In genomic region chr6:120365051-120365450, GRCm38 (mm10) we compare ENCODE assay signal across 7 mouse cellular contexts. TPM values are rescaled to one million over a fixed set of nuclear protein-coding genes. Genes with fewer than 3 reads are reported as not detected.
DNase-seq lines count a peak whose midpoint lies in the region; ATAC-seq and TF ChIP-seq lines count a peak whose summit lies in the region.

No protein-coding gene starts in this region.

- ATAC-seq in megakaryocyte, adult 5-6 weeks (ENCODE audit: poor library complexity, severe bottlenecking): no peak
- no peak for ATAC-seq in hindbrain, embryonic 11.5 days (ENCODE audit: low FRiP score)

- peak overlapping the region; percentile 96 for H3K4me3 ChIP-seq in megakaryocyte, embryonic 14.5 days (replicated peaks)
- peak overlapping the region; percentile 70 for H3K4me3 ChIP-seq in cortical plate, adult 2 months (ENCODE audit: insufficient read depth, low read length)
- peak overlapping the region; percentile 99 for H3K4me3 ChIP-seq in hindbrain, embryonic 11.5 days (ENCODE audit: low read depth, low read length)
- H3K4me3 ChIP-seq in macrophage (ENCODE audit: inconsistent target): peak overlapping the region; percentile 95

- H3K4me2 ChIP-seq in hindbrain, embryonic 11.5 days (replicated peaks; ENCODE audit: low read depth, low read length): peak overlapping the region; percentile 81

- no peaks in the 10 kb centered on the region for H3K27me3 ChIP-seq in megakaryocyte, embryonic 14.5 days (replicated peaks)
- no peaks in the 10 kb centered on the region for H3K27me3 ChIP-seq in hindbrain, embryonic 11.5 days (ENCODE audit: control insufficient read depth, insufficient read depth, low read length)

- WGBS in hindbrain, embryonic 11.5 days: 9% methylated on average over 15 of the region's 15 CpGs
- WGBS in macrophage (ENCODE audit: missing documents): 5% methylated on average over 15 of the region's 15 CpGs

- TF ChIP-seq CTCF in cortical plate, adult 2 months (IDR thresholded peaks at IDR 0.05; ENCODE audit: extremely low read depth, insufficient read depth, low read length): no peak

- peak overlapping the region; percentile 74 for H3K9ac ChIP-seq in hindbrain, embryonic 11.5 days (ENCODE audit: low read depth, low read length)

- H3K36me3 ChIP-seq in megakaryocyte, embryonic 14.5 days (replicated peaks; ENCODE audit: low read length): peaks cover 32% of the 10 kb centered on the region
- H3K36me3 ChIP-seq in hindbrain, embryonic 11.5 days (ENCODE audit: control insufficient read depth, insufficient read depth, low read length): peaks cover 9% of the 10 kb centered on the region; the same call in 1 of the 2 replicates
- H3K36me3 ChIP-seq in macrophage (ENCODE audit: inconsistent target): peaks cover 17% of the 10 kb centered on the region

- peaks cover 18% of the 10 kb centered on the region for H3K4me1 ChIP-seq in megakaryocyte, embryonic 14.5 days
- H3K4me1 ChIP-seq in cortical plate, adult 2 months (ENCODE audit: control insufficient read depth, insufficient read depth, low read length): no peaks in the 10 kb centered on the region; the same call in 1 of the 2 replicates
- 0 out of 2 replicates have a peak, but pooled peaks cover 4% of the 10 kb centered on the region for H3K4me1 ChIP-seq in hindbrain, embryonic 11.5 days (replicated peaks; ENCODE audit: control insufficient read depth, insufficient read depth, low read length)

- no peaks in the 10 kb centered on the region for H3K9me3 ChIP-seq in megakaryocyte, embryonic 14.5 days
- no peaks in the 10 kb centered on the region for H3K9me3 ChIP-seq in hindbrain, embryonic 11.5 days (ENCODE audit: control insufficient read depth, low read length)

- H3K79me2 ChIP-seq in macrophage (ENCODE audit: inconsistent target): peaks cover 51% of the 10 kb centered on the region

- no peak overlapping the region for H3K27ac ChIP-seq in cortical plate, adult 2 months (ENCODE audit: insufficient read depth, low read length)
- no peak overlapping the region for H3K27ac ChIP-seq in hindbrain, embryonic 11.5 days (ENCODE audit: low read depth, low read length)
- peak overlapping the region; percentile 87 for H3K27ac ChIP-seq in macrophage

- DNase-seq in hindbrain, embryonic 11.5 days (ENCODE audit: low spot score): peak; percentile 45
- DNase-seq in thymus, postnatal 14 days: peak; percentile 26
- DNase-seq in ovary, postnatal 14 days (ENCODE audit: low spot score): no peak

- TF ChIP-seq POLR2A in cortical plate, adult 2 months (IDR thresholded peaks at IDR 0.05; ENCODE audit: extremely low read depth, insufficient read depth, low read length): no peak

RNA-seq across cellular contexts. Expression of gene Ccdc77, which starts 0.9 kb away (rescaled TPM):
- 0.91 and 3.4 TPM in 2 replicates for polyA plus RNA-seq in megakaryocyte, embryonic 14.5 days (2012; ENCODE audit: insufficient read depth, low replicate concordance)
- total RNA-seq in megakaryocyte, adult 5-6 weeks (2015): 8.9 and 12.0 TPM in 2 replicates
- total RNA-seq in megakaryocyte, adult 5-6 weeks (2017): 21.1 and 25.7 TPM in 2 replicates
- polyA plus RNA-seq in cortical plate, adult 2 months (2012; rRNA removed): 6.0 and 7.5 TPM in 2 replicates
- polyA plus RNA-seq in hindbrain, embryonic 11.5 days (2014; fragmentation: Nextera tagmentation; extraction: Ambion mirVana): 24.7 and 24.8 TPM in 2 replicates
- 10 to 100 TPM; 11.5 to 71.1 (median 37.9) TPM for total RNA-seq in macrophage (2018; cell fraction: chromatin; rRNA removed)
- 1 to 10 TPM; 1.9 to 6.8 (median 4.7) TPM for total RNA-seq in macrophage (2018; cell fraction: cytosol; rRNA removed)
- total RNA-seq in macrophage (2018; cell fraction: nucleus; rRNA removed): 10 to 100 TPM in 16 of 26 experiments, 1 to 10 TPM in 10; 5.0 to 30.5 (median 14.4) TPM
- polyA plus RNA-seq in macrophage (2018): 6.0 to 6.9 TPM (median 6.8 TPM) in 3 replicates

RNA-seq across cellular contexts. Expression of gene Kdm5a, which starts 1.1 kb away (rescaled TPM):
- 1.7 and 4.6 TPM in 2 replicates for polyA plus RNA-seq in megakaryocyte, embryonic 14.5 days (2012; ENCODE audit: insufficient read depth, low replicate concordance)
- total RNA-seq in megakaryocyte, adult 5-6 weeks (2015): 26.6 and 28.9 TPM in 2 replicates
- total RNA-seq in megakaryocyte, adult 5-6 weeks (2017): 98.9 and 121 TPM in 2 replicates
- 9.4 and 10.5 TPM in 2 replicates for polyA plus RNA-seq in cortical plate, adult 2 months (2012; rRNA removed)
- 57.4 and 63.1 TPM in 2 replicates for polyA plus RNA-seq in hindbrain, embryonic 11.5 days (2014; fragmentation: Nextera tagmentation; extraction: Ambion mirVana)
- total RNA-seq in macrophage (2018; cell fraction: chromatin; rRNA removed): 100 to 1,000 TPM; 144 to 277 (median 196) TPM
- total RNA-seq in macrophage (2018; cell fraction: cytosol; rRNA removed): 10 to 100 TPM; 19.9 to 41.3 (median 30.3) TPM
- total RNA-seq in macrophage (2018; cell fraction: nucleus; rRNA removed): 100 to 1,000 TPM in 13 of 26 experiments, 10 to 100 TPM in 13; 56.9 to 163 (median 98.5) TPM
- polyA plus RNA-seq in macrophage (2018): 19.9 to 27.4 TPM (median 21.8 TPM) in 3 replicates
